Mouse (Mus musculus) urinary bladder, postnatal 4 days (tissue): ENCODE data around the gene 2200002J24Rik.

ENCODE experiments used
- DNase-seq, 2 experiments: peaks; one replicate each; pipeline ENCODE4 v3.0.0; 2021 to 2022; ENCODE audit warnings: low spot score in 2 of 2

The 2200002J24Rik gene

DNA sequence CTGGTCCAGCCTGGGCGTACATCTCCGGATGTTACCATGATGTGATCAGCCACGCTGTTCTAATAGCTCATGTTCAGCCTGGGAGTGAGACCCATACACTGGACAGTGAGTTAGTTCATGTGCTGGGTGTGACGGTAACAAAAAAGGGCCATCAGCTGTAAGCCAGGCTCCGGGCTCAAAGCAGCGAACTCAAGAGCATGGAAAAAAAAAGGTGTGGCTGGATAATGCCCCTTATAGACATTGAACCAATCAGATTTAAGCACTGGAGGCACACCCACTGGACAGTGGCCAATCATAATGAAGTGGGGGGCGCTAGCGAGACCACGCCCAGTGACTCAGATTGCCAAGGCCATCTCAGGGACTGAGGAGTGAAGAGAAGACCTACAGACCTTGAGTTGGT, at the start of gene 2200002J24Rik:
2200002J24Rik (plus strand) TSS at position 338 of the 400 bp plus-strand sequence.
- peak in 1 of 2 experiments; percentile 62 for DNase-seq

DNA sequence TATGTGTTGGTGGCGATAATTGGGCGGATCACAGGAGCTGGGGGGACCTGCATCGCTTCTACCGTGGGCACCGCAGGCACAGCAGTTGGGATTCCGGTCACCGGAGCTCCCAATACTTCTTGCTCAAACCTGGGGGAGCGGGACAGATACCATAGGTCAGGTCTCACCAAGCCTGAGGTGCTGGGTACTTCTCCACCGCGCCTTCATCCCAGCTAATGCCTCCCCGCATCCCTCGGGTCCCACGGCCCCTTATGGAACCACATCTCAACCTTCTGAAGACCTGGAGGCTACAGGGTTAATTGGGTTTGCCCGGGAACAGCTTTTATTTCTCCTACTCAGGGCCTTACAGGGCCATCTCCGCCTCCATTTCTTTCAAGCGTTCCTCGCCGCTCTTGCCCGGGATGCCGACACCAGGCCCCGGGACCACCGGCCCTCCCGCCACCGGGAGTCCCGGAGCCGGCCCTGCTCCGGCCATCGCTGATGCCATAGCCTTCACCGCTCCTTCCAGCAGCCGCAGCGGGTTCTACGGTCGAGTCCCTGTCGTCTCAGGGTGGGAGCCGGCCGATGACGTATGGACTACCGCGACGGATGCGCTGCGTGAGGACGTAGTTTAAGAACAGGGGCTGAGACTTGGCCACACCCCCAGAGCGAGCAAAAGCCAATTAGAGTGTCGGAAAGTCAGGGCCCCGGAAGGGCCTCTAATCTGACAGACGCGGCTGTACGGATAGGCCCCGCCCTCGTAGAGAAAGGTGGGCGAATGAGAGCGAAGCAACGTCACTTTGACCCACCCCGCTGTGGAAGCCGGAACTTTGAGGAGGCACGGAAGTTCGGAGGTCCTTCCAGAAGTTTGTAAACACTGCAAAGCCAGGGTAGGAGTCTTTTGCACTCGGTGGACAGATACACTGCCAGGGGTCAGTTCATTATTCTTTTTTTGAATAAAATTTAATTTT, 48.9 kb upstream of the 2200002J24Rik start, which contains the start of gene Rbm42:
Rbm42 (minus strand) TSS at position 727 of the 950 bp plus-strand sequence.
- peak; percentile 97 for DNase-seq

GRCm38 (mm10) chr7:30664529-30665200, 34.1 kb upstream of the 2200002J24Rik start, which contains the start of gene Haus5:
Gene Haus5, minus strand, starts transcription at chr7:30664994.
- DNase-seq, result peak; percentile 77 to 92

DNA sequence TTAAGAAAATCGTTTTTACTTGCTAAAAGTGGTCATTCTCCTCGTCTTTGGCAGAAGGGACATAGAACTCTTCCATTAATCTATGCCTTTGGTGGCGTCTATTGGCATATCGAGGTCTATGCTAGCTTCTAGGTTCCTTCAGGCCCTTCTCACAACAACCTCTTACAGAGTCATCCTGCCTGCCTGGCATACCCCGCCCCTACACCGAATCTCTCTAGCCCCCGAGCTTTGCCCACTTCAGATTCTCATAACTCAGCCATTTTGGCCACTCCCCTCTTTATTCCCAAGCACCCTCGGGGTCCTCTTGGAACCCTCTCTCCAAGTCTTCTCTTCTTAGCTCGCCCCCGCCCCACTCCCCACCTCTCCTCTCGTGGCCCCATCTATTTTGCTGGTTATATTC, 33.4 kb upstream of the 2200002J24Rik start:
- no peak for DNase-seq

- no peak for DNase-seq
Observed at GRCm38 (mm10) chr7:30669229-30669628, 29.5 kb upstream of the 2200002J24Rik start.

- DNase-seq, result no peak
Observed at GRCm38 (mm10) chr7:30671480-30671879, 27.2 kb upstream of the 2200002J24Rik start, which contains the start of gene Pmis2. Gene Pmis2, minus strand, starts transcription at chr7:30671605.

- no peak for DNase-seq
Observed at GRCm38 (mm10) chr7:30678263-30678975, 20.3 kb upstream of the 2200002J24Rik start.

- peak in 1 of 2 experiments; percentile 32 for DNase-seq
Observed at GRCm38 (mm10) chr7:30681897-30682296, 16.8 kb upstream of the 2200002J24Rik start.

- no peak for DNase-seq
Observed at GRCm38 (mm10) chr7:30683425-30683824, 15.3 kb upstream of the 2200002J24Rik start.

- no peak for DNase-seq
Observed at GRCm38 (mm10) chr7:30688325-30688724, 10.4 kb upstream of the 2200002J24Rik start.

DNA sequence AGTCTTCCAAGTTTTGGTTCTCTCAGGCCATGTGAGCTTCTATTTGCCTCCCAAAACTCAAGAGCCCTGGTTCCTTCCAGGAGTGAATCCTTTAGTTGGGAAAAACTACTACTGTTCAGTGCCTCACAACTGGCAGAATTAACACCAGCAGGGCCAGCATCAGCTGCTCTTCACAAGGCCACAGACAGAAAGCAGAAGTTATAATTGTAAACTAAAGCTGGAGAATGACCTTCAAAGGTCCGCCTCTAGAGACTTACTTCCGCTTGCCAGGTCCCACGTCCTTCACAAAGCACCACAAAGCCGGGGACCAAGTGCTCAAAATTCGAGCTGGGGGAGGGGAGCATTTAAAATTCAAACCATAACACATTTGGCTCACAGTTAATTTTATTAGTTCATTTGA, 625 bp upstream of the 2200002J24Rik start:
- no peak for DNase-seq

GRCm38 (mm10) chr7:30706214-30706882, 7.6 kb downstream of the 2200002J24Rik start:
- DNase-seq, result no peak

- DNase-seq, result no peak
Observed at GRCm38 (mm10) chr7:30707441-30707840, 8.7 kb downstream of the 2200002J24Rik start.

DNA sequence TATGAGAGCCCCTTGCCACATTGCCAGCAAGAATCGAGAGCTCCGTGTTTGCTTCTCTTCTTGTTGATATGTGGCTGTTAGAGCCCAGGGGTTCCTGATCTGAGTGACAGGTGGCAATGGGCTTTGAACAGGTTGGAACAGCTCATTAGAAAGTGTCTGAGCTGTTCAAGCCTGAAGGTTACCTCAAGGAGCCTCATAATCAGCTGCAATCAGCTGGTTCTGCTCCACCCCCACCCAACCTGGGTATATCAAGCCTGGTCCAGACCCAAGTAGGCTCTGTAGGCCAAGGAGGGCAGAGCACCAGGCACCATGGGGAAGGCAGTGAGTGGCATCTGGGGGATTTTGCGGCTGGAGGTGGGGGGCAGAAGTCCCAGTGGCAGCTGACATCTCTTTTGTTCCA, 13.2 kb downstream of the 2200002J24Rik start, which contains the start of gene Atp4a:
Atp4a (plus strand) TSS at position 268 of the 400 bp plus-strand sequence.
- DNase-seq, result no peak

DNA sequence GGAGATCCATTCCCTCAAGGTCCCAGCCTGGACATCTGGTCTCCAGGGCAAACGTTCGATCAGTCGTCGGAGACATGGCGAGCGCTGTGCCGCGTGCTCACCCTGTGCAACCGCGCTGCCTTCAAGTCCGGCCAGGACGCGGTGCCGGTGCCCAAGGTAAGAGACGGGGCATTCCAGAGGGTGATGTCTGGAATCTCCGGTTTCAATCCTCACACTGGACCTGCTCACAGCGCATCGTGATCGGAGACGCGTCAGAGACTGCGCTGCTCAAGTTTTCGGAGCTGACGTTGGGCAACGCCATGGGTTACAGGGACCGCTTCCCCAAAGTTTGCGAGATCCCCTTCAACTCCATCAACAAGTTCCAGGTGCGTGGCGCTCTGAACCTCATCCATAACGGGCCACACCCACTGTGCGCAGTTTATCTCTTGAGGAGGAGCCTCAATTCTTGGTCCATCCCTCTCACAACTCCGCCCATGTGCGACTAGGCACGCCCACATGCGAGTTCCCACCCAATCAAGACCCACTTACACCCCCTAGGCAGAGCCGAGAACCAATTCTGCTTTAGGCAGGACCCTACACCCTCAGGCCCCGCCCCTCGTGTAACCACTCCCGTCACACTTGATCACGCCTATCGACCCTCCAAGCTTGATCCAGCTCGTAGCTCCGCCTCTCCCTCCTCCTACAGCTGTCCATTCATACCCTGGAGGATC, 18.4 kb downstream of the 2200002J24Rik start:
- DNase-seq, result peak; percentile 67 to 72

DNA sequence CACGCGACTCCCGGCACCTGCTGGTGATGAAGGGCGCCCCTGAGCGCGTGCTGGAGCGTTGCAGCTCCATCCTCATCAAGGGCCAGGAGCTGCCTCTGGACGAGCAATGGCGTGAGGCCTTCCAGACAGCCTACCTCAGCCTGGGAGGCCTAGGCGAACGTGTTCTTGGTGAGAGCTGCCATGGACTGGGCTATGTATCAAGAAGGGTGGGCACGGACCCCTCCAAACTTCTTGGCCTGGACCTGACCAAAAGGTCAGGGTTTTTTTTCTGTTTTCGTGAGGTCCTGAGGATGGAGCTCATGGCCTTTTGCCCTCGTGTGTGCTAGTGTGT, 19.0 kb downstream of the 2200002J24Rik start:
- no peak for DNase-seq

DNA sequence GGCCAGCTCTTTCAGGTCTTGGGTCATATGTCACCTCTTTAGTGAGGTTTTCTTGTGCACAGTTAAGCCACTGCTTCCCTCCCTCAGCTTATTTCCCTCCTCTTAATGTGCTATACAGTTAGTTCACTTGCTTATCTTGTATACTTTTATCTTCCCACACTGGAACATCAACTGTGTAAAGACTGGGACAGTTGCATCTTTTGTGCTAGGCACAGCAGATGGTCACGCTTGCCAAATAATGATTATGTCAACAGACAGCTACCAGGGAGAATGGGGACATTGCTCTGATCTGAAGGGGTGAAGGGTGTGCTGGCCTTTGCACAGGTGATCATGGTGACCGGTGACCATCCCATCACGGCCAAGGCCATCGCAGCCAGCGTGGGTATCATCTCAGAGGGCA, 20.9 kb downstream of the 2200002J24Rik start:
- no peak for DNase-seq

DNA sequence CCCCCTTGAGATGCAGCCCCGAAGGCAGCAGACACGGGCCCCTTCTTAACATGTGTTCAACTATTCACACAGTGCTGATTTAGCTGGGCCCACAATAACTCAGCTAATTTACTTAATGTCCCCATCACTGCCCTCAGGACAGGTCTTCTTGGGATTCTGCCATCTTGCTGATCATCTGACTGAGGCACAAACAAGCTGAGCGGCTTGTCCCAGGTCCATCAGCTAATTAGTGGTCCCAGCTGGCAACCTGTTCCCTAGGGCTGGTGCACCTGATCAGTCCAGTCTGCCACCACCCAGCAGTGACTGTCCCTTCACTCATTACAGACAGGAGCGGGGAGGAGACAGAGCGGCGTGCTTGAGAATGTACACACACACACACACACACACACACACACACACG, 22.6 kb downstream of the 2200002J24Rik start:
- DNase-seq, result no peak

GRCm38 (mm10) chr7:30723274-30723953, 24.7 kb downstream of the 2200002J24Rik start:
- no peak for DNase-seq

GRCm38 (mm10) chr7:30728214-30728613, 29.5 kb downstream of the 2200002J24Rik start:
- no peak for DNase-seq
